Mouse (Mus musculus): ENCODE data around the gene Prm1. TPM values are rescaled to one million over a fixed set of nuclear protein-coding genes. Genes with fewer than 3 reads are reported as not detected.

Gene Prm1
- polyA plus RNA-seq, 1 experiment from 2014 or later = 0.14 TPM

DNA sequence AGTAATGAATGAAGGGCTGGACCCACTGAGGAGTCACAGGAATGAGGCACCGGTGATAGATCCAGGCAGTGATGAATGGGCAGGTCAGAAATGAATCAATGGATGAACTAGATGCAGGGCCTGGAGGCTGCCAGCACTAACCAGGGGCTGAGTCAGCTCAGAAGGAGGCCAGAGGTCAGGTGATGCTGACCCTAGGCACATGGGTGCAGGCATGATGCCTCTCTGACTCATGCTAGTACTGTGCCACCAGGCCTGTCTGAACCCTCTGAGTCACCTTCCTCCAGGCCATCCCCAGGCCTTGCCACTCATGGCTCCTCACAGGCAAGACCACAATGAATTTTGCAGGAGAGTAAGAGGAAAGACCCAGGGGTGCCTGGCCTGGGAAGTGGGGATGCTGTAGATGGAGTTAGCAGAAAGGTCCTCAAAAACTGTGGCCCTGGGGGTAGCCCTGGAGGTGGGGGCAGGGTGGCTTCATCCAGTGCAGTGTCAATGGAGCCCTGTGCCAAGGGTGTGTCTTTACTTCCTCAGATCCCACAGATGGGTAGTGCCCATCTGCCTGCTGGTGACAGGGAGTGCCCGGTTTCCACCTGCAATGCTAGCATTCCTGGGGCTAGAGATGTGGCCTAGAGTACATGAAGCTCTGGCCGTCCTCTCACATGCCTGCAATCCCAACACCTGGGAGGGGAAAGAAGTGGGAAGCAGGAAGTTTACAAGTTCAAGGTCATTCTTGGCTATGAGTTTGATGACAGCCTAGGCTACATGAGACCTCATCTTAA lies 50.9 kb downstream of the Prm1 start:
- CTCF ChIA-PET = no interaction called here
- no peak for TF ChIP-seq CTCF (IDR thresholded peaks at IDR 0.05)
- ATAC-seq (peak; percentile 91), DNase-seq (ENCODE audit: low read depth, low spot score) (peak; percentile 83)
- POLR2A ChIA-PET = interaction anchor here (0.7 to 0.9 kb wide), 2 partner anchors 12 to 24 kb away, joined by 3 to 4 read pairs; no protein-coding TSS in a partner anchor
- no peaks in the 10 kb centered on the region for H3K27me3 ChIP-seq
- in situ Hi-C loops (cut with MboI; ENCODE audit: low pct_unique_long_range_greater_than_20kb) = no loop called here

GRCm38 (mm10) chr16:10749824-10750223 lies 55.8 kb downstream of the Prm1 start:
- ChIA-PET CTCF (no interaction called here), POLR2A (no interaction called here)
- no peak for TF ChIP-seq CTCF (IDR thresholded peaks at IDR 0.05)
- no peak for ATAC-seq
- H3K27me3 ChIP-seq = no peaks in the 10 kb centered on the region
- in situ Hi-C loops (cut with MboI; ENCODE audit: low pct_unique_long_range_greater_than_20kb) = no loop called here
- peak; percentile 4 for DNase-seq (ENCODE audit: low read depth, low spot score)

DNA sequence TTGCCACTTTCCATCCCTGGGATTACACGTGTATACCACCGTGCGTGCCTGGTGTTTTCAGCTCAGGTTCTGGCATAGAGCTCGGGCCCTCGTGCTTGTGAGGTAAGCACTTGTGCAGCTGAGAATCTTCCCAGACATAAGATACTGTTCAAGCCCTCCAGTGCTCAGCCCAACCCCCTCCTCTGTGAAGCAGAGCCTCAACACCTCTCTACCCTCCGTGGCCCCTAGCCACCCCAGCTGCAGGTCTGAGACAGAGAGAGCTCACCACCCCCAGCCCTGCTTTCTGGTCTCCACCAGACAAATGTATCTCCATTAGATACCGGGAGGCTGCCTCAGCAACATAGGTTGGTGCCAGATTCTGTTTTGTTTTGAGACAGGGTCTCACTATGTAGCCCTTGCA lies 56.4 kb downstream of the Prm1 start:
- DNase-seq (ENCODE audit: low read depth, low spot score) = no peak
- no peaks in the 10 kb centered on the region for H3K27me3 ChIP-seq
- no peak for ATAC-seq
- in situ Hi-C loops (cut with MboI; ENCODE audit: low pct_unique_long_range_greater_than_20kb) = no loop called here
- ChIA-PET CTCF (no interaction called here), POLR2A (no interaction called here)
- TF ChIP-seq CTCF (IDR thresholded peaks at IDR 0.05) = no peak

Other genes starting within 250 kb of the Prm1 start
- gene Socs1, start 20.3 kb downstream of the Prm1 start, polyA plus RNA-seq (2021) = 1.6 TPM
- not detected for gene Tnp2, start 17.2 kb downstream of the Prm1 start, polyA plus RNA-seq (2021)
- gene Prm3, start 14.9 kb downstream of the Prm1 start, polyA plus RNA-seq (2021) = not detected
- not detected for gene Prm2, start 9.7 kb downstream of the Prm1 start, polyA plus RNA-seq (2021)
- gene Gm11172, start 7.1 kb upstream of the Prm1 start, polyA plus RNA-seq (2021) = not detected
- 1.6 TPM for gene Rmi2, start 29.2 kb upstream of the Prm1 start, polyA plus RNA-seq (2021)

All from Patski (cell line).